Mouse (Mus musculus) brain, adult 10 weeks (tissue): Measurements from ENCODE around the gene Mkrn2. TPM values are rescaled to one million over a fixed set of nuclear protein-coding genes. Genes with fewer than 3 reads are reported as not detected.

Experiments
- polyA plus RNA-seq: library from polyadenylated mRNA; stranded (reverse); fragments of 350-450 nt; fragmentation: Illumina TruSeq; extraction: RNeasy Lipid Tissue Mini Kit (QIAGEN cat#74804); gene quantifications from one replicate; pipeline ENCODE4 v1.2.3, GENCODE M21; 2015; ENCODE audit warnings: low read depth, low replicate concordance

The Mkrn2 gene
- polyA plus RNA-seq: 21.3 TPM

GRCm38 (mm10) chr6:115601715-115602523 is at the start of gene Mkrn2:
TSS of gene Mkrn2 (plus strand) at chr6:115601902.

GRCm38 (mm10) chr6:115592458-115592857 is 9.2 kb upstream of the Mkrn2 start, which contains the start of gene Mkrn2os:
TSS of gene Mkrn2os (minus strand) at chr6:115592576.

Other genes starting within 250 kb of the Mkrn2 start
- gene Pparg, start 241.0 kb upstream of the Mkrn2 start, polyA plus RNA-seq: 2.8 TPM
- gene Tsen2, start 57.2 kb upstream of the Mkrn2 start, polyA plus RNA-seq: 32.3 TPM
- gene Mkrn2os, start 9.3 kb upstream of the Mkrn2 start, polyA plus RNA-seq: not detected
- gene Raf1, start 74.7 kb downstream of the Mkrn2 start, polyA plus RNA-seq: 75.3 TPM
- 5.3 TPM for gene Tmem40, start 160.5 kb downstream of the Mkrn2 start, polyA plus RNA-seq
- 1.6 TPM for gene Cand2, start 172.6 kb downstream of the Mkrn2 start, polyA plus RNA-seq
- gene Rpl32, start 206.8 kb downstream of the Mkrn2 start, polyA plus RNA-seq: 1,156 TPM
- 5.6 TPM for gene Efcab12, start 236.5 kb downstream of the Mkrn2 start, polyA plus RNA-seq